Mouse (Mus musculus) adrenal gland, postnatal 4 days (tissue): ENCODE results near the gene Abcb9. TPM values are rescaled to one million over a fixed set of nuclear protein-coding genes. Genes with fewer than 3 reads are reported as not detected.
"Not testable (repeated sequence)": the region's sequence is repeated elsewhere in the genome, so short reads cannot be mapped to it uniquely, and the experiment has no call there.

Experiments
- DNase-seq, 2 experiments: peaks; one replicate each; pipeline ENCODE4 v3.0.0; 2021 to 2022; ENCODE audit warnings: low spot score in 2 of 2, mixed read lengths in 2 of 2
- total RNA-seq, 2 experiments: library from RNA; stranded (reverse); gene quantifications; 2 replicates each; pipeline ENCODE4 v1.2.3; 2021

Abcb9 gene
- total RNA-seq, 2 experiments from 2014 or later, result 5.8 to 7.2 TPM

DNA sequence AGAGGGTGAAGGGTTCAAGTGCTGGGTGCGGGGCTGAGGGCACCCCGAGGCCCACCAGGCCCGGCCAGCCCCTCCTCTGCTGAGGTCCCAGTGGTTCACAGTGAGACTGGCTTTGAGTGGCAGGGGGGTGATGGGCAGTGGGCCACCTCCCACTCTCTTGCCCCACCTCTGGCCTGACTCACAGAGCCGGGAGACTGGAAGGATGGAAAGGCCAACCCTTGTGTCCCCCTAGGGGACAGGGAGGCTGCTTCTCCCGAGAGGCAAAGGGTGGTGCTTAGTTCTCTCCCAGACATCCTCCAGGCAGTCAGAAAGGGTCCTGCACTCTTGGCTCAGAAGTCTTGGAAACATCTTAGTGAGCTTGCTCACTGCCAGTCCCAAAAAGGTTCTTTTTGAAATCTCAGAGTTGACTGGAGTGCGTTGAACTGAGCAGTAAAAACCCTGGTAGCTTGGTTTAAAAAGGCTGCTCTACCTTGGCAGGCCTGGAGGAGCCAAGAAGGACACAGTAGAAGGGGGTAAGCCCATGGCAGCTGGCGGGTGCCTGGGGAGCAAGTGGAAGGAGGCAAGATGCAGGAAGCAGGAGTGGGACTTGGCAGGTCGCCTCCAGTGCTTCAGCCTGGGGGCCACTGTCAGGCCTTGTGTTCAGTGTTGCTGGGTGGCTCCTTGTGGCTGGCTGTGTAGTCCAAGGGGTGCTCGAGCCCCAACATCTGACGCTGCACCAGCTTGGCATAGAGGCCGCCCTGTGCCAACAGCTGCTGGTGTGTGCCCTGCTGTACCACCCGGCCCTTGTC, 33.4 kb downstream of the Abcb9 start:
- no peak for DNase-seq

- DNase-seq, result no peak
Measured at GRCm38 (mm10) chr5:124059677-124060076, 35.9 kb downstream of the Abcb9 start.

- no peak for DNase-seq
Measured at GRCm38 (mm10) chr5:124058749-124059148, 36.8 kb downstream of the Abcb9 start.

- DNase-seq, result no peak
Measured at GRCm38 (mm10) chr5:124056956-124057355, 38.6 kb downstream of the Abcb9 start.

GRCm38 (mm10) chr5:124056219-124056618, 39.4 kb downstream of the Abcb9 start:
- DNase-seq, result no peak

- not testable (repeated sequence) for DNase-seq
Measured at GRCm38 (mm10) chr5:124052641-124053040, 43.0 kb downstream of the Abcb9 start.

DNA sequence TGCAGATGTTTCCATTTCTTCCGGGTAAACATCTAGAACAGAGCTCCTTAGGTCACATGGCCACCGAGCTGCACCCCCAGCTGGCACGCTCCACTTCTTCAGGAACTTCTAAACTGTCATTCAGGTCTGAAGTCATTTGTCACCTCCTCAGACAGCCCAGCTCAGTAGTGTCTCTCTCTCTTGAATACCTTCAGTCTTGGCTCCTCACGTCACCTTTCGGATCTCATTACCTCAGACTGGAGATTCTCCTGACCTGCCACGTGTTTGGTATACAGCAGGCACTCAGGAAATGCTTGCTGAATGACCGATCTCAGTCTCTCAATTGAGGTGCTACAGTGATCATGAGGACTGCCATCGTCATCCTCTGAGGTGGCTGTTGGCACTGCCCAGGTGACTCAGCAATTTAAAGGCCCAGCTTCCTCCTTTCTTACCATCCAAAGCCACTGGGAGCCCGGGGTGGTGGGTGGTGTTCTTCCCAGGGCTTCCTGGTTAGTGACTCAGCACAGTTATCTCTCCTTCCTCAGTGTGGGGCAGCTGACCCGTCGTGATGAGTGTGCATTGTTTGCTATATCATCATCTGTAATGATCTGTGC, 43.6 kb downstream of the Abcb9 start:
- no peak for DNase-seq

DNA sequence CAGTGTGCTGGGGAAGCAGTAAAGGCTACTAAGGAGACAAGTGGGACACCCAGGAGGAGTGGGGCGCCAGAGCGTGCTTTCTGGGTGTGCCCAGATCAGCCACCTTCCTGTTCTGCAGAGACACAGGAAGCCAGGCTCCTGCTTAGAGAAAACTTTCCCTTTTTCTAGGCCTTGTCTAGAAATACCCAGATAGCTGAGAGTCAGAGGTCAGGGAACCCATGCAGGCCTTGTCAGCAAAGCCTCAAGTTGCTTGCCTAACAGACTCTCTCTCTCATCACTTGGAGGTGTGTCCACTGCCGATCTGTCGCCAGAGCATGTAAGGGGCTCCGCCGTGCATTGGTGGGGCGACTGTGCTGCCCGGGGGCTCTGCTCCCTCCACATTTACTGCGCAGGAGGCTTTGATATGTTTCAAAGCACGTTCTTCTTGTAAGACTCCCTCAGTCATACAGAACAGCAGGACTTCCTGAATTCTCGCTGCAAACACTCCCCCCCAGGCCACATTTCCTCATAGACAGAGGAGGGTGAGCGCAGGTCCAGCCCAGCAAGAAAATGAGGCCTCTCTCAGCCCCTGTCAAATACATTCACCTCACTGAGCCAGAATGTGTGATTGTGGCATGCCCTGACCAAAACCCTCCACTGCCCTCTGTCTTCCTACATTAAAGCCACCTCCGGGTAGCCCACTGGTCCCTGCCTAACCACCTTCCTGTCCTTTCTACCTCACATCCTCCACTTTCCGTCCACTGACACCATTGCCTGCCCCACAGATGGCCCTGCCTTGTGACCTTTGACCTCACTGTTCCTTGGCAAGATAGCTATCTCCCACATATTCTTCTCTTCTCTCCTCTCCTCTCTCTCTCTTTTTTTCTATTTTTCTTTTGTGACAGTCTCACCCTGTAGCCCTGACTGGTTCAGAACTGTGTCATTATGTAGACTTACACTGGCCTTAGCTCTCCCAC, 45.2 kb downstream of the Abcb9 start:
- DNase-seq, result no peak

- no peak for DNase-seq
Measured at GRCm38 (mm10) chr5:124049249-124050045, 46.2 kb downstream of the Abcb9 start.

DNA sequence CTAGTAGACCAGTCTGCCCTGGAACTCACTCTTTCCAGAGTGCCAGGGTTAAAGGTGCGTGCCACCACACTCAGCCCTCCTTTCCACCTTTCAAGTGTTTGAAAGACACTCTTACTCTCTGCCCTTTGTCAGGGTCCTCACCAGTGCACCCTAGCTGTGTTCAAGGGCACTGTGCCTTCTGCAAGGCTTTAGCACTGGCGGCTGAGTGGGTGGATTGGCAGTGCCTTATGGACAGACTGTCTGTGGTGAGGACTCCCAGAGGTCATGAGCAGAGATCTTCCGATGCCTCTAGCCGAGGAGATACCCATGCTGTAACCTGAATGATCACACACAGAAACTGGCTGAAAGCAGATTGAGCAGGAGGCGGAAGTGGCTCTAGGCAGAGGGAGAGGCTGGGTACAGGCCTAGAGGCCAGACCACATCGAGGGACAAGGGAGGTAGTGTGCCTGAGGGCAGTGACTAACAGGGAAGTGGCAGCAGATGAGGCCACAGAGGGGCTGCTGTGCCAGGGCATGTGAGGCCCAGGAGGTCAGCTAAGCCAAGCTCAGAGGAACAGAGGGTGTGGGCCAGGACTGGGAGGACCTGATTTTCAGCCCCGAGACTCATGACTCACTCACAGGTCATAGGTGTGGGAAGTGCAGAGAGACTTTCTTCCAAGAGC, 48.7 kb downstream of the Abcb9 start:
- DNase-seq, result no peak

- DNase-seq, result no peak
Measured at GRCm38 (mm10) chr5:124045453-124046010, 50.1 kb downstream of the Abcb9 start.

- DNase-seq, result no peak
Measured at GRCm38 (mm10) chr5:124043999-124044398, 51.6 kb downstream of the Abcb9 start.

DNA sequence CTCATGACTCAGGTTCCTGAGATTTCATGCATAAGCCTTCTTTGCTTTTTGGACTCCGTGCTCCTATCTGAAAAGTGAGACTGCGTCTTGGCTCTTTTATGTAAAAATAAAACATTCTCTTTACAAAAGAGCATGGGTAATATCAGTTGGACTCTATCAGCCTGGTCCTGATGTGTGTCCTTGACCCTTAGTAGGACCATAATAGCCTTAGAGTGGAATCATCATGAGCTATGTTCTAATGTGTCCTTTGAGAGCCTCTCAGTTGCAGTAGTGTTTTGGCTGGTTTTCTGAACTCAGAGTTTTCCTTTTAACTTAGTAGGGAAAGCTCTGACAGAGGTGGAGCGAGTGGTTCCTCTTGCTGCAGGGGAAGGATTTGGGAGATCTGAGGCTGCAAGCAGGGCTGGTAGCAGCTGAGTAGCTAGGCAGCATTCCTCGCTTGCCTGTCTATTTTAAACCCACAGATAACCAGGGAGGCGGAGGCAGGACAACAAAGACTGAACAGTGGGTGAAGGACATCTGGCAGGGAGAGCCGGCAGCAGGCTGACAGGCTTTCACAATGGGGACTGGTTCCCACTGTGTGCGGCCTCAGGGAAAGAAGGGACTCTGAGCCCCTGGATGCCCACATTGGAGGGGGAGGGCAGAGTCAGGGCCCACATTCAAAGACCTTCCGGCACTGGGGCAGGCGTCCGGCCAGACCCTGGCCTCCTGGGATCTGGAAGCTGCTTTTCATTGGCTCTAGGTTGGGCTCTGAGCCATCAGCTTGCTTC, 52.2 kb downstream of the Abcb9 start:
- DNase-seq, result peak in 1 of 2 experiments; percentile 56

DNA sequence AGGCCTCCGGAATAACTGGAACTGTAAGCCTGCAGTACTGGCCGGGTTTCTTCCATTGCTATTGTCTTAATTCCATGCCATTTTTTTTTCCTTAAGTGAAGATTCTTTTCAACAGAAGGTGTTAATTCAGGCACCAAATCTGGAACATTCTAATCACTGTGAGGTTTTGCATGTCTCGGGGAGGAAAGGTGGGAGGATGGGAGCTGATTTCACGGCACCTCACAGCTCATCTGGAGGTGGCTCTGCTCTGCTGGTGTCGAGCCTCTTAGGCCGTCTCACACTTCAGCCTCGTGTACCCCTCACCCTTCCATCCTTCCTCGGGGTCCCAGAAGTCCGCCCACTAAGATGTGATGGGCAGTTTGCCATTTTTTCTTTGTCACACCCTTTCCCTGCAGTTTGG, 54.5 kb downstream of the Abcb9 start:
- DNase-seq, result no peak

DNA sequence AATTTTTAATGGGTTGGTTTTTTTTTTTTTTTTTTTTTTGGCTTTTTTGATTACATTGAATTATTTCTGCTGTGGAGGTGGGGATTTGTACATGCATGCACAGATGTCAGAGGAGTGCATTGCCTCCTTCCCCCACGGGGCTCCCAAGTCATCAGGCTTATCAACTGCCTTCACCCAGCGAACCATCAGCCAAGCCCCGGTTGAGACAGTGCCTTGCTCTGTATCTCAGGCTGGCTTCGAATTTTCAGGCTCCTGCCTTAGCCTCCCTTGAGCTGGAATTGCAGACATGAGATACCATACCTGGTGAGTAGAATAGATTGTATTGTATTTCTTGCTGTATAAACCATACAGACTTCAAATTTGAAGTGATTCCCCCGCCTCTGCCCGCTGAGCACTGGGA, 56.0 kb downstream of the Abcb9 start:
- DNase-seq, result no peak

DNA sequence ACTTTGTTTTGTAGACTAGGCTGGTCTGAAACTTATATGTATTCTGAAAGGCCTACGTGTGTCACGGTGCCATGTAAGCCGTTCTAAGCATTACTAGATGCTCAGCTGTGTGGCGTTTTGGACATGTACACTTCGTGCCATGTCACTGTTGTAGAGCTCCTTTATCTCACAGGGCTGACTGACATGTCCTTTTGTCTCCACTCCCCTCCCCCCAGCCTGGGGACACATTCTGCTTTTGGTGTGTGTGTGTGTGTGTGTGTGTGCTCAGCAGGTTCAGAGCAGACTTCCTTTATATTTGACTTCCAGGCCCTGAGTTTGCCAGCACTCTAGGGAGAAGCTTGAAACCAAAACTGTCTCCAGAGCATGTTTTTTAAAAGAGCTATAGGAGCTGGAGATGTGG, 58.8 kb downstream of the Abcb9 start:
- DNase-seq, result no peak

- no peak for DNase-seq
Measured at GRCm38 (mm10) chr5:124036341-124036740, 59.3 kb downstream of the Abcb9 start.

GRCm38 (mm10) chr5:124035806-124036205, 59.8 kb downstream of the Abcb9 start:
- no peak for DNase-seq

- DNase-seq, result no peak
Measured at GRCm38 (mm10) chr5:124035406-124035805, 60.2 kb downstream of the Abcb9 start.
